Mouse (Mus musculus) neural tube, embryonic 13.5 days (tissue): ENCODE results near the gene Polr2f. TPM values are rescaled to one million over a fixed set of nuclear protein-coding genes. Genes with fewer than 3 reads are reported as not detected.
A peak's percentile ranks its signal among the peaks of the same experiment; 100 is the strongest.

Experiments used
- ATAC-seq: fragments of 200-750 bp; cut with Nextera tagmentation; 2 replicates; pipeline ENCODE4 v1.8.0; 2017; ENCODE audit warnings: low read depth, mild to moderate bottlenecking, moderate TSS enrichment, moderate library complexity
- H3K27ac ChIP-seq: fragments of 300-500 bp; sonication (generic); replicated peaks from 2 replicates; pipeline ENCODE4 v1.5.1; 2015; ENCODE audit warnings: moderate library complexity, mild to moderate bottlenecking, inconsistent platforms
- H3K27me3 ChIP-seq: fragments of 300-500 bp; sonication (generic); 2 replicates; pipeline ENCODE4 v1.6.1; 2015; ENCODE audit warnings: mild to moderate bottlenecking, inconsistent platforms
- H3K36me3 ChIP-seq: fragments of 300-500 bp; sonication (generic); 2 replicates; pipeline ENCODE4 v1.6.1; 2015; ENCODE audit warnings: mild to moderate bottlenecking, inconsistent platforms
- H3K4me1 ChIP-seq: fragments of 300-500 bp; sonication (generic); replicated peaks from 2 replicates; pipeline ENCODE4 v1.6.1; 2015; ENCODE audit warnings: inconsistent platforms
- H3K4me2 ChIP-seq: fragments of 300-500 bp; sonication (generic); 2 replicates; pipeline ENCODE4 v1.6.1; 2015; ENCODE audit warnings: inconsistent platforms, mild to moderate bottlenecking, moderate library complexity
- H3K4me3 ChIP-seq: fragments of 300-500 bp; sonication (generic); 2 replicates; pipeline ENCODE4 v1.5.1; 2015; ENCODE audit warnings: mild to moderate bottlenecking, inconsistent platforms
- H3K9ac ChIP-seq: fragments of 300-500 bp; sonication (generic); 2 replicates; pipeline ENCODE4 v1.6.1; 2015; ENCODE audit warnings: moderate library complexity, mild to moderate bottlenecking, inconsistent platforms
- H3K9me3 ChIP-seq: fragments of 300-500 bp; sonication (generic); 2 replicates; pipeline ENCODE4 v1.6.1; 2016; ENCODE audit warnings: inconsistent platforms
- WGBS: fragments of 180-500 bp; shearing (Covaris S2); methylation state at CpG from one replicate; pipeline ENCODE4 v1.1.7; 2015; 5-methylcytosine and 5-hydroxymethylcytosine counted together
- polyA plus RNA-seq: library from polyadenylated mRNA; unstranded; fragments of >200 nt; fragmentation: Nextera tagmentation; extraction: Ambion mirVana; gene quantifications from 2 replicates; pipeline ENCODE4 v1.2.1, GENCODE M21; 2015

The Polr2f gene
- polyA plus RNA-seq, 1 experiment from 2014 or later, result 278 TPM

DNA sequence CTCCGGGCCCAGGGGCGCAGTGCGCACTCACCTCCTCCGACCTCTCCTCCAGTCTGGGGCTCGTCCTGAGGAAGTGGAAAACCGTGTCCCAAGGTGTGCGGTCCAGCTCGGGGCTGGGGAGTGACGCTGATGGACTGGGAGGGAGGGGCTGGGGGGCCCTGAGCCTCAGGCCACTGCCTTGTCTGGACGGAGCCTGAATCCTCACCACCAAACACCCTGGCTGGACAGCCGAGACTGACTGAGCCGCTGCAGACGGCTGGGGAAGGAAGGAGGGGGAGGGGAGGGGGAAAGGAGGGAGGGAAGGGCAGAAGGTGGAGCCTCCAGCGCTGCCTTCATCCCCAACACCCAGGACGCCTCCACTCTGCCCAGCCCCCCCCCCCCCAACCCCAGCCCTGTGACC is 23.4 kb downstream of the Polr2f start:
- Histone ChIP-seq H3K4me3 (peak overlapping the region; percentile 32), H3K27me3 (peaks cover 61% of the 10 kb centered on the region), H3K9ac (peak overlapping the region; percentile 64), H3K4me2 (peak overlapping the region; percentile 40; the same call in 1 of the 2 replicates), H3K9me3 (no peaks in the 10 kb centered on the region), H3K27ac (no peak overlapping the region; the same call in 1 of the 2 replicates), H3K36me3 (no peaks in the 10 kb centered on the region), H3K4me1 (peaks cover 36% of the 10 kb centered on the region)
- ATAC-seq, result no peak
- 3% methylated on average over 15 of the region's 15 CpGs for WGBS

DNA sequence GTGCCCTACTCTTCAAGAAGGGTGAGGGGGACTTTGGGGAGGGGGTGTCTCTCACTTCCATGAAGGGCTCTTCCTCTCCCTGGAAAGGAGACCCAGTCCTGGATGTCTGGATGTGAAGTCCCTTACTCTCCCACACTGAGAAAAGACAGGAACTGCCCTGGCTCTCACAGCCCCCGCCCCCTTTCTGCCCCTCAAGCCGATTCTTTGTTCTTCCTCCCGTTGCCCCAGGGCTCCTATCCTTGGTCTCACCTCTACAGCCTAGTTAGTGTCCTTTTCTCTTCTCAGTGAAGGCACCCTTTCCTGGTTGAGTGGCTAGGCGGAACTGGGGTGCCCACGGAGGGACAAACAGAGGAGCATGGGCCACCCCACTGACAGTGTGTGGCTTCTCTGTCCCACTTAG is 24.3 kb downstream of the Polr2f start, which contains the start of gene Sox10:
Gene Sox10 (minus strand): TSS at position 101 of the 400 bp plus-strand sequence.
- Histone ChIP-seq H3K9ac (peak within 1 kb of the TSS; percentile 64), H3K27me3 (peaks cover 55% of the 10 kb centered on the region), H3K4me2 (peak within 1 kb of the TSS; percentile 40), H3K4me1 (peaks cover 36% of the 10 kb centered on the region), H3K27ac (peak within 1 kb of the TSS; percentile 76), H3K4me3 (peak within 1 kb of the TSS; percentile 32), H3K36me3 (no peaks in the 10 kb centered on the region), H3K9me3 (no peaks in the 10 kb centered on the region)
- ATAC-seq, result no peak
- WGBS, result 51% methylated on average over 5 of the region's 5 CpGs

DNA sequence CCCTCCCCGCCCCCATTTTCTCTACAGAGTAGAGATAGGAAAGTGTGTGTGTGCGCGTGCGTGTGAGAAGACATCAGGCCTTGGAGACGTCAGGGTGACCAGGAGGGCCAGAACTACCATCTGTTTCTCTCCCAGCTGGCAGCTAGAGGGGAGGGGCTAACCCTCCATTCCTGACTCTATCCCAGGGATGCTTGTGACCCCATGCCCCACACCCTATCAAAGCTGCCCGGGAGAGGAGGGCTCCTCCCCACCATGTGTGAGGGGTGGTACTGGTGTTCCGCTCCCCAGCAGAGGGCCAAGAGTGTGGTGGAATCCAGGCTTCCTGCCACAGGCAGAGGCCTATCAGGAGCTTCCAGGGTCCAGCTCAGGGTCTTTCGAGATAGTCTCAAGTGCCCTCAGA is 25.9 kb downstream of the Polr2f start:
- Histone ChIP-seq H3K4me2 (peak overlapping the region; percentile 37), H3K27ac (peak overlapping the region; percentile 76), H3K9me3 (no peaks in the 10 kb centered on the region), H3K9ac (peak overlapping the region; percentile 57; the same call in 1 of the 2 replicates), H3K4me1 (peaks cover 36% of the 10 kb centered on the region), H3K36me3 (no peaks in the 10 kb centered on the region), H3K4me3 (peak overlapping the region; percentile 17), H3K27me3 (peaks cover 43% of the 10 kb centered on the region)
- ATAC-seq, result 0 out of 2 replicates have a peak, but pooled peaks have one; percentile 57
- WGBS, result 36% methylated on average over 8 of the region's 8 CpGs

DNA sequence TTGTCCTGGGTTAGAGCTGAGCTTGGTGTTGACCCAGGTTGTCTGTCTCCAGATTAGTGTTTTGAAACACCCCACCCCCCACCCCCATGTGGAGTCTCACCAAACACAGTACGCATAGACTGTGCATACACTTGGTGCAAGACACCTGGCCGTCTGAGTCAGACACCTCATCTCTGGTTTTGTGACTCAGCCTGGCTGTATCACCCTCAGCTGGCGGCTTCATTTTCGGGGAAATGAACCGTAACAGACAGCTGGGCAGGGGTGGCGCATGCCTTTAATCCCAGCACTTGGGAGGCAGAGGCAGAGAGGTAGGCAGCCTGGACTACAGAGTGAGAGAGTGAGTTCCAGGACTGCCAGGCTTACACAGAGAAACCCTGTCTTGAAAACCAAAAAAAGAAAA is 36.1 kb downstream of the Polr2f start:
- no peak for ATAC-seq
- Histone ChIP-seq H3K9ac (no peak overlapping the region), H3K27me3 (no peaks in the 10 kb centered on the region), H3K36me3 (no peaks in the 10 kb centered on the region), H3K4me3 (no peak overlapping the region), H3K4me2 (no peak overlapping the region), H3K27ac (no peak overlapping the region), H3K9me3 (no peaks in the 10 kb centered on the region), H3K4me1 (peaks cover 19% of the 10 kb centered on the region)
- 53% methylated on average over 6 of the region's 6 CpGs for WGBS

DNA sequence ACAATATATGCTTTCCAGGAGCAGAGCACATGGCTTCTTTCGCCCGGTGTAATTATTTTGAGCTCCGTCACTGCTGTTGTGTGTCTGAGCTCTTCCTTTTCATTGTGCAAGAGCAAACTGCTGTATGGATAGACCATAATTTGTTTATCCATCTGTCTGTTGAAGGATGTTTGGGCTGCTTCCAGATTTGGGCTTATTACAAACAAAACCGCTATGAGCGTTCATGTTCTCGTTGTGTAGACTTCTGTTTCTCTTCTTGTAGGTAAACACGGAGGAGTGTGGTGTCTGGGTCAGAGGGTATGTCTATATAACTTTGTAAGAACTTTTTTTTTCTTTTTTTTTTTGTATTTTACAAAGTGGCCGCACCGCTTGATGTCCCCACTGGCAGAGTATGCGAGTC is 44.4 kb downstream of the Polr2f start:
- no peak for ATAC-seq
- H3K27me3 ChIP-seq, result no peaks in the 10 kb centered on the region
- H3K4me2 ChIP-seq, result no peak overlapping the region
- H3K4me3 ChIP-seq, result no peak overlapping the region
- WGBS, result 85% methylated on average over 10 of the region's 10 CpGs
- H3K36me3 ChIP-seq, result no peaks in the 10 kb centered on the region
- H3K4me1 ChIP-seq, result no peaks in the 10 kb centered on the region
- H3K27ac ChIP-seq, result no peak overlapping the region
- H3K9ac ChIP-seq, result no peak overlapping the region
- H3K9me3 ChIP-seq, result no peaks in the 10 kb centered on the region

DNA sequence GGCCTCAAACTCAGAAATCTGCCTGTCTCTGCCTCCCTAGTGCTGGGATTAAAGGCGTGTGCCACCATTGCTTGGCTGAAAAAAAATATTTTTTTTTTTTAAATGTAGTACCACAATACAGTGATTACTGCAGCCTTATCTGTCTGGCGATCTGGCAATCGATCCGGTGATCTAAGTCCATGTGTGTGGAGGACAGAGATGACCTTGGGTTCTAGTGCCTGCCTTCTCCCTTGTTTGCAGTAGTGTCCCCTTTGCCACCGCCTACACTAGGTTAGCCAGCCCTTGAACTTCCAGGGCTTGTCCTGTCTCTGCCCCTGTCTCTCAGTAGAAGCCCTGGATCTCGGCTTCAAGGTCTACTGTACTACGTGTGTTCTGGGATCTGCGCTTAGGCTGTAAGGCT is 47.0 kb downstream of the Polr2f start:
- Histone ChIP-seq H3K9ac (no peak overlapping the region), H3K4me1 (peaks cover 10% of the 10 kb centered on the region), H3K9me3 (no peaks in the 10 kb centered on the region), H3K27ac (no peak overlapping the region), H3K4me3 (no peak overlapping the region), H3K4me2 (no peak overlapping the region), H3K36me3 (no peaks in the 10 kb centered on the region), H3K27me3 (no peaks in the 10 kb centered on the region)
- WGBS, result 90% methylated on average over 8 of the region's 8 CpGs
- no peak for ATAC-seq

DNA sequence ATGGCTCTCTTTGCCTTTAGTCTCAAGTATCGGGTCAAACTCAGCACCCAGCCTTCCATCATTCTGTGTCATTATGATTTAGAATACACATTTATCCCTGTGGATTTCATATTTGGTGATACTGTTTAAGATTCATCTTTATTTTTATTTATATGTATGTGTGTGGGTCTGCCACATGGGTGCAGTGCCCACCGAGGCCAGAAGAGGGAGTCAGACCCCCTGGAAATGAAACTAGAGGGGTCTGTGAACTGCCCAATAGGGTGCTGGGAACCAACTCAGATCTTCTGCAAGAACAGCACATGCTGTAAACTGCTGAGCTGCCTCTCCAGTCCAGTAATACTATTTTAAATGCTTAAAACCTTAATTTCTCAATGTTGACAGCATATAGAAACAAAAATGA is 50.6 kb downstream of the Polr2f start:
- H3K4me3 ChIP-seq, result no peak overlapping the region
- ATAC-seq, result no peak
- H3K27ac ChIP-seq, result no peak overlapping the region
- no peak overlapping the region for H3K4me2 ChIP-seq
- no peak overlapping the region for H3K9ac ChIP-seq
- no peaks in the 10 kb centered on the region for H3K36me3 ChIP-seq
- 99% methylated on average over 2 of the region's 2 CpGs for WGBS
- H3K27me3 ChIP-seq, result no peaks in the 10 kb centered on the region
- no peaks in the 10 kb centered on the region for H3K9me3 ChIP-seq
- peaks cover 39% of the 10 kb centered on the region for H3K4me1 ChIP-seq

DNA sequence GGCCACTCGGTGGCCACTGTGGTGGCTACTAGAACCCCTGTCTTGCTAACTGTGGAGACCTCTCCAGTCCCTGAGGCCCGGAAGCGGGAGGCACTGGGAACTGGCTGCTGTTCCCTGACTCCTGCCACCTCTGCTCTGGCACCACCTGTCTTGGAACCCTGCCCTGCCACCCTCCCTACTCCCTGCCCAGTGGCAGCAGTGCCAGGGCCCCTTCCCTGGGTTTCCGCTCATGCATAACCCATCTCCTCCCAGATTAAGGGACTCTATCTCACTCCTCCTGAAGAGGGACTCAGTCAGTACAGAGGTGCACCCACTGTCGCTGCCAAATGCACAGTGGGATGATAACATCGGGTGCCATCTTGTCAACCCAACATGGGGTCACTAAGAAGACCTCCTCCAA is 51.6 kb downstream of the Polr2f start:
- H3K4me1 ChIP-seq, result peaks cover 39% of the 10 kb centered on the region
- H3K9me3 ChIP-seq, result no peaks in the 10 kb centered on the region
- peak overlapping the region; percentile 93 for H3K27ac ChIP-seq
- peak overlapping the region; percentile 40 for H3K4me2 ChIP-seq
- H3K27me3 ChIP-seq, result no peaks in the 10 kb centered on the region
- no peak overlapping the region for H3K9ac ChIP-seq
- H3K36me3 ChIP-seq, result no peaks in the 10 kb centered on the region
- ATAC-seq, result 0 out of 2 replicates have a peak, but pooled peaks have one; percentile 16
- no peak overlapping the region for H3K4me3 ChIP-seq
- 71% methylated on average over 6 of the region's 6 CpGs for WGBS

DNA sequence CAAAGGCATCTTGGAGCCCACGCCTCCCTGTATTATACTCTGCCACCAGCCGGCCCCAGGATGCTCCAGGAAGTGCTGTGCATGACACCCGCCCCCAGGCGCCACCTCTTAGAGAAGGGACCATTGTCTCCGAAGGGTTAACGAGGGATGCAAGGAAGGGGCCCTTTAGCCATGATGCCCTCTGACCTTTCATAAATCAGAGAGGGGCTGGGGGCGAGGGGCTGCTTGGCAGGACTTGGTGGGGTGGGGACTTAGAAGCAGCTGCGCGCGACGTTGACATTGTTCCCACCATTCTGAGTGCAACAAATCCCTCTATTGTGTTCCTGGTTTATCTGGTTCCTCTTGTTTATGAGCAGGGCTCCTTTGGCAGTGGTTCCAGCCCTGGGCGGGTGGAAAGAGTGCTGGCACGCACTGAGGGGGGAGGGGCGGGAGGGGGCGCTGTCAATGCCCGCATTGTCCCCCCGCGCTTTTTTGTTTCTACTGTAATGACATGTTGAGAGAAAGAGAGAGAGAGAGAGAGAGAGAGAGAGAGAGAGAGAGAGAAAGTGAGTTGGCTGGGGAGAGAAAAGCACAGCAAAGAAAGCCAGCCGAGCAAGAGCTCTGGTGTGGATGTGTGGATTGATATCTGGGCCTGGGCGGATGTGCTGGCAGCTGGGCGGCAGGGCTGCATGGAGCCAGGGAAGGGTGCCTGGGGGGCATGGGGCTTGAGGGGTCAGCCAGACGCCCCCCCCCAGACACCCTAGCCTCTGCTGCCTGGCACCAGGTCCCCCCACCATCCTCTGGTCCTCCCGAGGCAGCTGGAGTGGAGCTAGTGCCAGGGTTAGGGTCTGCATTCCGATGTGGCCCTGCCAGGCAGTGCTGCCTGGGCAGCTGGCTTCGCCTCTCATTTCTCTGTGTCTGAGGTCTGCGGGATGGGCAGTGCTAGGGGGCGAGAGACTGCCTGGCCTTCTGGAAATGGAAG is 52.4 kb downstream of the Polr2f start:
- ATAC-seq, result peak; percentile 83
- H3K9me3 ChIP-seq, result no peaks in the 10 kb centered on the region
- WGBS, result 10% methylated on average over 26 of the region's 27 CpGs
- H3K27ac ChIP-seq, result peak overlapping the region; percentile 93
- H3K4me3 ChIP-seq, result no peak overlapping the region
- peak overlapping the region; percentile 60 for H3K9ac ChIP-seq
- no peaks in the 10 kb centered on the region for H3K36me3 ChIP-seq
- peak overlapping the region; percentile 40 for H3K4me2 ChIP-seq
- peaks cover 39% of the 10 kb centered on the region for H3K4me1 ChIP-seq
- H3K27me3 ChIP-seq, result no peaks in the 10 kb centered on the region

DNA sequence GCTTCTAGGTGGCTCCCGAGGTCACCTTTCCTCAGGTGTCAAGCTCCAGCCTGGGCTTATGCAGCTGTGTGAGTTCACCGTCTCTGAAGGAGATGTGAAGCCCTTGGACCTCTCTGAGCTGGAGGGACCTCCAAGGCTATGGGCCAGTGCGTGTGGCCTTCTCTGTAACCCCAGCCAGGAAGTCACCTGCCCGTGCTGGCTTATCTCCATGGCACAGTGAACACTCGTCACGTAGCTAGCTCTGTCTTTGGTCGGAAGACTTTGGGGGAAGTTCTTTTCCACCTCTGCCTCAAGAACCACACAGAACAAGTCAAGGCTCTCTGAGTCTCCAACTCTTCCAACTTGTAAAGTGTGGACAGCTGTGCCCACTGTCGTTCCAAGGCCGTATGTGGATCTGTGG is 53.2 kb downstream of the Polr2f start:
- no peaks in the 10 kb centered on the region for H3K9me3 ChIP-seq
- peak overlapping the region; percentile 93 for H3K27ac ChIP-seq
- H3K4me2 ChIP-seq, result 0 out of 2 replicates have a peak overlapping the region, but pooled peaks have one; percentile 40
- 82% methylated on average over 9 of the region's 9 CpGs for WGBS
- ATAC-seq, result peak; percentile 25; the same call in 1 of the 2 replicates
- H3K9ac ChIP-seq, result peak overlapping the region; percentile 60
- H3K27me3 ChIP-seq, result no peaks in the 10 kb centered on the region
- no peaks in the 10 kb centered on the region for H3K36me3 ChIP-seq
- H3K4me3 ChIP-seq, result no peak overlapping the region
- peaks cover 39% of the 10 kb centered on the region for H3K4me1 ChIP-seq

DNA sequence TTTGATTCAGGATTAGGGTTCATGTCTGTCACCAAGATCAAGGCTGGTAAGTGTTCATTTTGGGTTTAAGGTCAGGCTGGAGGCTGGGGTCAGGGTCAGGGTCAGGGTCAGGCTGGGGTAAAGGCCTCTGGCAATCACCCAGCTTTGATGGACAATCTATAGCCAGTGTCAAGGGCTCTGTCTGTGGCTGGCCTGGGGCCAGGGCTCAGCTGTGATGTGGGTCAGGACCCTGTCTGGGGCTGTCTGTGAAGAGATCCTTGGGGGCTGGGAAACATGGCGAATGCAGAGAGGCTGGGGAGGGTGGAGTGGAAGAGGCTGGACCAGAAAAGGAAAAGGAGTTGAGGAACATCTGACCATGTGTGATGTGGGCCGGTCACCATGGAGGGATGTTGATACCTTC is 54.1 kb downstream of the Polr2f start:
- H3K9ac ChIP-seq, result no peak overlapping the region
- H3K4me2 ChIP-seq, result no peak overlapping the region
- H3K9me3 ChIP-seq, result no peaks in the 10 kb centered on the region
- WGBS, result 74% methylated on average over 2 of the region's 2 CpGs
- no peaks in the 10 kb centered on the region for H3K27me3 ChIP-seq
- no peak overlapping the region for H3K4me3 ChIP-seq
- no peaks in the 10 kb centered on the region for H3K36me3 ChIP-seq
- peaks cover 39% of the 10 kb centered on the region for H3K4me1 ChIP-seq
- no peak for ATAC-seq
- H3K27ac ChIP-seq, result peak overlapping the region; percentile 93; the same call in 1 of the 2 replicates

DNA sequence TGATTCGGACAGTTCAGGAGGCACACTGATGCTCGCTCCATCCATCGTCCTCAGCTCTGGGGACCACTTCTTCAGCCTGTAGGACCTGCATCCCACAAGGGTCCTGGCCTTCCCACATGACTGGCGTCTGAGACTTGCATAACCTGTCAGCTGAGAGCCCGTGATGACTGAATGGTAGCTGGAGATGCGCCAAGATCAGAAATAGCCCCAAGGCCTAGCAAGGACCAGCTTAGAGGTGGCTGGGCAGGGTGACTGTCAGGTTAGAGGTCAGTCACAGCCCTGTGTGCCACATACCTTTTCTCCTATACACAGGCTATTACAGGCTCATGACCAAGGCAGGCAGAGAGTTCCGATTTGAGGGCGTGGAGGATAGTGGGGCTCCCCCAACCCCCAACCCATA is 54.7 kb downstream of the Polr2f start:
- no peaks in the 10 kb centered on the region for H3K9me3 ChIP-seq
- H3K27ac ChIP-seq, result no peak overlapping the region
- no peak overlapping the region for H3K4me3 ChIP-seq
- no peak for ATAC-seq
- H3K27me3 ChIP-seq, result no peaks in the 10 kb centered on the region
- 0 out of 2 replicates have a peak overlapping the region, but pooled peaks have one; percentile 8 for H3K9ac ChIP-seq
- H3K4me2 ChIP-seq, result no peak overlapping the region
- peaks cover 39% of the 10 kb centered on the region for H3K4me1 ChIP-seq
- H3K36me3 ChIP-seq, result no peaks in the 10 kb centered on the region
- 82% methylated on average over 8 of the region's 8 CpGs for WGBS
